Comparison of ENCODE assay signal across 8 mouse cellular contexts in genomic region chr13:62015424-62016167, GRCm38 (mm10).
DNase-seq lines count a peak whose midpoint lies in the region; ATAC-seq and TF ChIP-seq lines count a peak whose summit lies in the region.
"Not testable (repeated sequence)": the region's sequence is repeated elsewhere in the genome, so short reads cannot be mapped to it uniquely, and the experiment has no call there.

No protein-coding gene starts in this region.

- TF ChIP-seq CTCF in forebrain, postnatal 0 days (IDR thresholded peaks at IDR 0.05; ENCODE audit: low read depth); testis, adult 2 months (IDR thresholded peaks at IDR 0.05; ENCODE audit: control insufficient read depth, insufficient read depth, insufficient replicate concordance, low read depth, low read length): not testable (repeated sequence)

- 2% methylated on average over 22 of the region's 22 CpGs for WGBS in forebrain, postnatal 0 days
- under 1% methylated on average over 22 of the region's 22 CpGs for WGBS in liver, embryonic 15.5 days (ENCODE audit: insufficient replicate concordance)
- WGBS in neural tube, embryonic 11.5 days = 3% methylated on average over 22 of the region's 22 CpGs

- H3K36me3 ChIP-seq in forebrain, postnatal 0 days (ENCODE audit: insufficient read depth); liver, embryonic 15.5 days (replicated peaks); neural tube, embryonic 11.5 days (ENCODE audit: control insufficient read depth, insufficient read depth, low read length); testis, adult 2 months (ENCODE audit: control insufficient read depth, insufficient read depth, low read length): not testable (repeated sequence)

- H3K4me1 ChIP-seq in forebrain, postnatal 0 days (ENCODE audit: insufficient read depth); liver, embryonic 15.5 days (replicated peaks); neural tube, embryonic 11.5 days (ENCODE audit: control insufficient read depth, insufficient read depth, low read length); testis, adult 2 months (ENCODE audit: control insufficient read depth, insufficient read depth, low read length): not testable (repeated sequence)

- DNase-seq in MEL-GATA-1-ER (ENCODE audit: extremely low read depth, low read depth) = peak; percentile 81
- peak; percentile 7 for DNase-seq in cerebellum, adult 8-10 months
- peak; percentile 59 for DNase-seq in forebrain, postnatal 0 days
- peak; percentile 37 for DNase-seq in heart, postnatal 4 days
- DNase-seq in layer of hippocampus, adult 11-12 months (ENCODE audit: low spot score) = peak; percentile 23
- DNase-seq in neural tube, embryonic 11.5 days (ENCODE audit: low spot score) = peak; percentile 71

- TF ChIP-seq POLR2A in testis, adult 2 months (IDR thresholded peaks at IDR 0.05; ENCODE audit: control insufficient read depth, low read depth, low read length) = not testable (repeated sequence)

- not testable (repeated sequence) for H3K9me3 ChIP-seq in forebrain, postnatal 0 days (ENCODE audit: low read length); liver, embryonic 15.5 days (replicated peaks); neural tube, embryonic 11.5 days (ENCODE audit: control insufficient read depth, low read length)

- peak overlapping the region; percentile 62 for H3K9ac ChIP-seq in forebrain, postnatal 0 days
- peak overlapping the region; percentile 63 for H3K9ac ChIP-seq in liver, embryonic 15.5 days
- H3K9ac ChIP-seq in neural tube, embryonic 11.5 days (ENCODE audit: low read length) = peak overlapping the region; percentile 55

- H3K27ac ChIP-seq in forebrain, postnatal 0 days (ENCODE audit: low read depth, low read length); neural tube, embryonic 11.5 days (ENCODE audit: low read depth, low read length): not testable (repeated sequence)
- H3K27ac ChIP-seq in liver, embryonic 15.5 days (replicated peaks) = peak overlapping the region; percentile 39; the same call in 1 of the 2 replicates
- H3K27ac ChIP-seq in testis, adult 2 months (ENCODE audit: control insufficient read depth, insufficient read depth, low read depth, low read length) = peak overlapping the region; percentile 85

- not testable (repeated sequence) for H3K27me3 ChIP-seq in forebrain, postnatal 0 days (ENCODE audit: insufficient read depth, low read length); liver, embryonic 15.5 days; neural tube, embryonic 11.5 days (ENCODE audit: control insufficient read depth, insufficient read depth, low read length); testis, adult 2 months (ENCODE audit: control insufficient read depth, insufficient read depth, low read length)

- peak; percentile 85 for ATAC-seq in forebrain, postnatal 0 days
- ATAC-seq in liver, embryonic 15.5 days (ENCODE audit: insufficient read depth) = peak; percentile 82
- ATAC-seq in neural tube, embryonic 11.5 days (ENCODE audit: insufficient read depth, low FRiP score, low TSS enrichment) = peak; percentile 89

- peak overlapping the region; percentile 60 for H3K4me2 ChIP-seq in forebrain, postnatal 0 days (ENCODE audit: low read depth)
- peak overlapping the region; percentile 71 for H3K4me2 ChIP-seq in liver, embryonic 15.5 days
- peak overlapping the region; percentile 48 for H3K4me2 ChIP-seq in neural tube, embryonic 11.5 days (ENCODE audit: low read depth)

- peak overlapping the region; percentile 50 for H3K4me3 ChIP-seq in forebrain, postnatal 0 days (ENCODE audit: low read depth, low read length)
- H3K4me3 ChIP-seq in liver, embryonic 15.5 days (replicated peaks) = peak overlapping the region; percentile 69
- H3K4me3 ChIP-seq in neural tube, embryonic 11.5 days (ENCODE audit: low read depth, low read length) = peak overlapping the region; percentile 45
- peak overlapping the region; percentile 97 for H3K4me3 ChIP-seq in testis, adult 2 months (ENCODE audit: control insufficient read depth, low read depth, low read length)

Comparison
In these comparisons a context has a peak if more than half of its experiments do, and no peak if none do; other contexts are left out.
1. DNase-seq: peak in every context shown above with its lines; median percentile 81 in MEL-GATA-1-ER; 71 in neural tube, embryonic 11.5 days; 59 in forebrain, postnatal 0 days; 37 in heart, postnatal 4 days; 23 in layer of hippocampus, adult 11-12 months; 7 in cerebellum, adult 8-10 months.
2. H3K4me3 ChIP-seq: peak in every context shown above with its lines; median percentile 97 in testis, adult 2 months; 69 in liver, embryonic 15.5 days; 50 in forebrain, postnatal 0 days; 45 in neural tube, embryonic 11.5 days.